Mouse (Mus musculus) neural tube, embryonic 14.5 days (tissue): ENCODE measurements around the gene Vps45. TPM values are rescaled to one million over a fixed set of nuclear protein-coding genes. Genes with fewer than 3 reads are reported as not detected.

Source experiments
- ATAC-seq: fragments of 200-750 bp; cut with Nextera tagmentation; 2 replicates; pipeline ENCODE4 v1.8.0; 2017; ENCODE audit warnings: low read depth, mild to moderate bottlenecking, moderate TSS enrichment, moderate library complexity
- H3K27ac ChIP-seq: fragments of 300-500 bp; sonication (generic); 2 replicates; pipeline ENCODE4 v1.5.1; 2014; ENCODE audit warnings: low read depth, mild to moderate bottlenecking, control low read depth, low read length, moderate library complexity, mixed read lengths
- H3K27me3 ChIP-seq: fragments of 300-500 bp; sonication (generic); 2 replicates; pipeline ENCODE4 v1.6.1; 2014; ENCODE audit warnings: low read length; ENCODE audit not compliant: control insufficient read depth, insufficient read depth
- H3K36me3 ChIP-seq: fragments of 300-500 bp; sonication (generic); 2 replicates; pipeline ENCODE4 v1.6.1; 2014; ENCODE audit warnings: low read length, mixed read lengths; ENCODE audit not compliant: control insufficient read depth, insufficient read depth
- H3K4me1 ChIP-seq: fragments of 300-500 bp; sonication (generic); 2 replicates; pipeline ENCODE4 v1.6.1; 2014; ENCODE audit warnings: low read length; ENCODE audit not compliant: control insufficient read depth, insufficient read depth
- H3K4me2 ChIP-seq: fragments of 300-500 bp; sonication (generic); 2 replicates; pipeline ENCODE4 v1.6.1; 2014; ENCODE audit warnings: mild to moderate bottlenecking, low read depth, low read length, control low read depth
- H3K4me3 ChIP-seq: fragments of 300-500 bp; sonication (generic); 2 replicates; pipeline ENCODE4 v1.5.1; 2014; ENCODE audit warnings: low read depth, low read length, control low read depth, mixed read lengths
- H3K9ac ChIP-seq: fragments of 300-500 bp; sonication (generic); replicated peaks from 2 replicates; pipeline ENCODE4 v1.6.1; 2014; ENCODE audit warnings: low read depth, mild to moderate bottlenecking, control low read depth, low read length, mixed read lengths
- H3K9me3 ChIP-seq: fragments of 300-500 bp; sonication (generic); 2 replicates; pipeline ENCODE4 v1.6.1; 2016; ENCODE audit warnings: low read length; ENCODE audit not compliant: control insufficient read depth
- WGBS: fragments of 180-500 bp; shearing (Covaris S2); extraction: QIAGEN DNeasy Blood & Tissue Kit; methylation state at CpG from one replicate; pipeline ENCODE4 v1.1.7; 2014; 5-methylcytosine and 5-hydroxymethylcytosine counted together
- polyA plus RNA-seq: library from polyadenylated mRNA; unstranded; fragments of >200 nt; fragmentation: Nextera tagmentation; extraction: Ambion mirVana; gene quantifications from 2 replicates; pipeline ENCODE4 v1.2.1, GENCODE M21; 2014

The Vps45 gene
- polyA plus RNA-seq, 1 experiment from 2014 or later, result 45.6 TPM

DNA sequence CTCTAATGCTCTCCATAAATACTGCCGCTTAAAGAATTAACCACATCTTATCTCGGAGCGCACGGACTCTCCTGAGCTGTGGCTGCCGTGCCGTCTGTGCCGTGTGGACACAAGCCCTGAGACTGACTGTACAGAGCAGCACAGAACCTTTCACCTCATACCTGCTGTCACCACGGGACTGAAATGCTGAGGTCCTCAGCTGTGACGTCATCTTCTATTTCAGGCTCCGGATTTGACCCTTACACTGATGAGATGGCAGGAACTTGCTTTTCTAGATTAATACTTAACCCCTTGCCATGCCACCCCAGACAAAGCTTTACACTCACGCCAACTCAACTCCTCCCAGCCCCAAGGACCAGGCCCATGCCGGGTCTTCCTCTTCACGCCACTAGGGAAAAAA, 35.9 kb upstream of the Vps45 start:
- Histone ChIP-seq H3K36me3 (no peaks in the 10 kb centered on the region), H3K9me3 (no peaks in the 10 kb centered on the region), H3K4me1 (no peaks in the 10 kb centered on the region), H3K9ac (no peak overlapping the region), H3K27ac (no peak overlapping the region), H3K4me3 (no peak overlapping the region), H3K27me3 (no peaks in the 10 kb centered on the region), H3K4me2 (no peak overlapping the region)
- ATAC-seq, result no peak
- WGBS, result 85% methylated on average over 13 of the region's 13 CpGs

DNA sequence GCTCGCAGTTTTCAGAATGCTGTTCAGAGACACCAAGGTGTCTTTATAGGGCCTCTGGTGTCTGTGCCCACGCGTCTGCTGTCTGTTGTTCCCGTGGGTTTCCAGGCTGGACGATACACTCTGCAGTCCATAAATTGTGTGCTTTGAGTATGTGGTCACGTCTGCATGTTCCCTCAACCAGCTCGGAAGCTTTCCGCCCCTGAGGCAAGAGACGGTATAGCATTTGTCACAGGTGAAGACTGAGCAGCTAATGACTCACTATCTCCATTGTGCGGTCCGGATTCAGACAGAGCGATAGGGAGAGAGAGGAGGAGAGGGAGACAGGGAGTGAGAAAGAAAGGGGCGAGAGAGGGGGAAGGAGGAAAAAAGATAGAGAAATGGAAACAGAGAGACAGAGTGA, 35.2 kb upstream of the Vps45 start:
- WGBS, result 71% methylated on average over 13 of the region's 13 CpGs
- no peak for ATAC-seq
- Histone ChIP-seq H3K4me2 (no peak overlapping the region), H3K27me3 (no peaks in the 10 kb centered on the region), H3K4me1 (no peaks in the 10 kb centered on the region), H3K9ac (no peak overlapping the region), H3K36me3 (no peaks in the 10 kb centered on the region), H3K9me3 (no peaks in the 10 kb centered on the region), H3K4me3 (no peak overlapping the region), H3K27ac (no peak overlapping the region)

DNA sequence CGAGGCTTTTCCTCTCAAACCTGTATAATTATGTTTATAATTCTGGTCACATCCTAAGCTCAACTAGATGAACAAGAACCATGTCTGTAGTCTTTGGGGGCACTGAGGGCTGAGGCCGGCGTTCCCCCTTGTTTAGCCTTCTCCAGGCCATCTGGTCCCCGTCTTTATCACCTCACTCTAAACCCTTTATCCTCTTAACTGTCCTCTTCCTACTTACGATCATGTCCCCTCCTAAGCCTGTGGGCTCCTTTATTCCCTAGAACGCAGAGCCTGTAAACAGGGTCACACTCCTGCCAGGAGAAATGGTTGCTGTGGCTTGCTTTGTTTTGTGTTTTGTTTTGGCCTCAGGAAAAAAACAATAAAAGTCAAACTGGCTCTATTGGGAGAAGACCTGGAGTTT, 33.7 kb upstream of the Vps45 start:
- Histone ChIP-seq H3K27ac (no peak overlapping the region), H3K4me3 (no peak overlapping the region), H3K4me2 (no peak overlapping the region), H3K36me3 (no peaks in the 10 kb centered on the region), H3K9ac (no peak overlapping the region), H3K9me3 (no peaks in the 10 kb centered on the region), H3K27me3 (no peaks in the 10 kb centered on the region), H3K4me1 (no peaks in the 10 kb centered on the region)
- ATAC-seq, result no peak
- WGBS, result 42% methylated on average over 6 of the region's 6 CpGs

DNA sequence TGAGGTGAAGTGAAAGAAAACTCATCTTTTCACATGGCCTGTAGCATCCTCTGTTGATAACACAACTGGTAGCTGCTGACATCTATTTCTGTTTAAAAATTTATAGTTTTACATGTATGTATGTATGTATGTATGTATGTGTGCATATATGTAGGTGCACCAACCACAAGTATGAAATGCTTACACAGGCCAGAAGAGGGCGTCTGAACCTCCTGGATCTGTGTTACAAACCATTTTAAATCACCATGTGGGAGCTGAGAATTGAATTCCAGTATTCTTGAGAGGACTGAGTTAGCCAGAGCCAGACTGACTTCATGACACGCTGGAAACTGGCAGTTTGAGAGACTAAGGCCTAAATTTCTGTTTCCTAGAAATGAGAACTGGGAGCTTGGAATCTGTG, 32.9 kb upstream of the Vps45 start:
- Histone ChIP-seq H3K4me1 (no peaks in the 10 kb centered on the region), H3K9ac (no peak overlapping the region), H3K4me3 (no peak overlapping the region), H3K27ac (no peak overlapping the region), H3K9me3 (no peaks in the 10 kb centered on the region), H3K4me2 (no peak overlapping the region), H3K27me3 (no peaks in the 10 kb centered on the region), H3K36me3 (no peaks in the 10 kb centered on the region)
- no peak for ATAC-seq
- WGBS, result 78% methylated on average over 2 of the region's 2 CpGs

DNA sequence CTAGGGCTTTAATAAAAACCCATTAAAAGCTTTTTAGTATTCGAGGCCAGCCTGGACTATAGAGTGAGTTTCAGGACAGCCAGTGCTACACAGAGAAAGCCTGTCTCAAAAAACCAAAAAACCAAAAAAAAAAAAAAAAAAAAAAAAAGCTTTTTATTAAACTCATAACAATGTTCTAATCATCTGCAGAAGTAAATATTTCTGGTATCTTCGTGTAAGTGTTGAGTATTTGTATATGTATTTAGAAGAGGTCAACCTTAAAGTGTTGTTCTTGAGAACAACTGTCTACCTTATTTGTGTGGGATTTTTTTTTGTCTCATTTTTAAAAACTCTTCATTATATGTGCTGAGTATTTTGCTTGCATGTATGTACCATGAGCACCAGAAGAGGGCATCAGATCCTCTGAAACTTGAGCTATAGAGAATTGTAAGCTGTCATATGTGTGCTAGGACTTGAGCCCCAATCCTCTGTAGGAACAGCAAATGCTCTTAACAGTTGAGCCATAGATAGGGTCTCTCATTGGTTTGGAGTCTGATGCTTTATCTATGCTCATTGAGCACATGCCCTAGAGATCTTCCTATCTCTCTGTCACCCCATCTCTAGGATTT, 31.7 kb upstream of the Vps45 start:
- WGBS, result 73% methylated on average over 2 of the region's 2 CpGs

DNA sequence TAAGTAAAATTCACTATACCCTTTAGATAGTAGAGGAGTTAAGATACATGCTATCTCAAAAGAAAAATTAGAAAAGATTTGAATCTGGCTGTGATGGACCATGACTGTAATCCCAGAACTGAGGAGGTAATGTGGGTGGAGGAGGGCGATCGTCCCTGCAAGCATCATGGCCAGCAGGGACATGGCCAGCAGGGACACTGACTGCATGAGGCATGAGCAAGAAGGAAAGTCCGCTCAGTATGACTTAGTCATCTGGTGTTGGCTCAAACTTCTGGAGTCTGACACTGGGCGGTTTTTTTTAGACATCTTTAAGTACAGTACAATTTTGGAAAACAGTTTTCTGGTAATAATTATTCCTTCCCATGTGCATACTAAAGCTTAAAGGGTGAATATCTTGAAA, 29.5 kb upstream of the Vps45 start:
- Histone ChIP-seq H3K9ac (no peak overlapping the region), H3K4me2 (no peak overlapping the region), H3K36me3 (no peaks in the 10 kb centered on the region), H3K4me3 (no peak overlapping the region), H3K27ac (no peak overlapping the region), H3K4me1 (no peaks in the 10 kb centered on the region), H3K9me3 (no peaks in the 10 kb centered on the region), H3K27me3 (no peaks in the 10 kb centered on the region)
- WGBS, result 89% methylated on average over 4 of the region's 4 CpGs
- no peak for ATAC-seq

More for the DNA sequence above, 31.7 kb upstream of the Vps45 start:
- Histone ChIP-seq H3K27ac (no peak overlapping the region), H3K4me3 (no peak overlapping the region), H3K9ac (no peak overlapping the region), H3K27me3 (no peaks in the 10 kb centered on the region), H3K4me2 (no peak overlapping the region), H3K4me1 (no peaks in the 10 kb centered on the region), H3K9me3 (no peaks in the 10 kb centered on the region), H3K36me3 (no peaks in the 10 kb centered on the region)
- ATAC-seq, result no peak

DNA sequence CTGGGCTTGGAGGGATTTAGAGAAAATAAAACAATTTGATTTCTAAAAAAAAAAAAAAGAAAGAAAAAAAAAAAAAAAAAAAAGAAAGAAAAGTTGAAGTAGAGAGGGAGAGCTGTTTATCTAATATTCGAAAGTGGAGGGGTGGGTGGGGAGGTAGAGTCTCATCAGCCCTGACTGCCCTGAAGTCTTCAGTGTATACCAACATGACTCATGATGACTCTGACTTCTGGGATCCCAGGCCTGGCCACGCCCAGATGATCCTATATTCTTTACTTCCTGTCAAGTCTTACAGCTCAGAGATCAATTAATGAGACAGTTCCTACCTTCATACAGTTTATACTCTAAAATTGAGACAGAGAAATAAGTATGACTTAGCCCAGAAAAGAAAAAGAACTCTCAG, 29.0 kb upstream of the Vps45 start:
- 72% methylated on average over 2 of the region's 2 CpGs for WGBS
- no peak overlapping the region for H3K4me3 ChIP-seq
- no peak overlapping the region for H3K27ac ChIP-seq
- no peak for ATAC-seq
- no peaks in the 10 kb centered on the region for H3K27me3 ChIP-seq
- no peaks in the 10 kb centered on the region for H3K4me1 ChIP-seq
- no peak overlapping the region for H3K4me2 ChIP-seq
- H3K9ac ChIP-seq, result no peak overlapping the region
- no peaks in the 10 kb centered on the region for H3K36me3 ChIP-seq
- H3K9me3 ChIP-seq, result no peaks in the 10 kb centered on the region

DNA sequence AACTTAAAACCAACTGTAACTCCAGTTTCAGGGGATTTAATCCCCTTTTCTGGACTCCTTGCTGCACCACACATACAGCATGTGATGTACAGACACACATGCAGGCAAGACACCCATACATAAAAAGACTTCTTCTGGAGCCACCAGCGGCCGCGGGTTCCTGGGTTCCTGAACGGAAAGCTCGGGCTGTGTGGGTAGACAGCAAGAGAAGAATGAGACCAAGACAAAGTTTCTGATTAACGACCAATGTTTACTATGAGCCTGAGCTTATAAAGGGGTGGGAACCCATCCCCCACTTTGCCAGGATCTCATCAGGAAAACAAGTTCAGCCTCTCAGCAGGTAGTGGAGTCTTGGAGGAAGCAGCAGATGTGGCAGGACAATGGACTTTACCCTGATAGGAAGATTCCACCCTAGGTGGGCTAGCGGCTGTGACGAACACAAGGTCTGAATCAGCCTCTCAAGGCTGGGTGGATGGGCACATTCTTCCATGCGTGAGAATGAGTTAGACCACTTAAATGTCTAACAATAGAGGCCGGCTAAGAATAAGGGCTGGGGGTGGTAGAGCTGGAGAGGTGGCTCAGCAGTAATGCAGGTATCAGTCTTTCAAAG, 26.0 kb upstream of the Vps45 start:
- no peaks in the 10 kb centered on the region for H3K9me3 ChIP-seq
- no peaks in the 10 kb centered on the region for H3K36me3 ChIP-seq
- H3K9ac ChIP-seq, result no peak overlapping the region
- ATAC-seq, result no peak
- no peak overlapping the region for H3K4me3 ChIP-seq
- no peaks in the 10 kb centered on the region for H3K4me1 ChIP-seq
- H3K27ac ChIP-seq, result no peak overlapping the region
- 82% methylated on average over 10 of the region's 10 CpGs for WGBS
- H3K27me3 ChIP-seq, result no peaks in the 10 kb centered on the region
- H3K4me2 ChIP-seq, result no peak overlapping the region

DNA sequence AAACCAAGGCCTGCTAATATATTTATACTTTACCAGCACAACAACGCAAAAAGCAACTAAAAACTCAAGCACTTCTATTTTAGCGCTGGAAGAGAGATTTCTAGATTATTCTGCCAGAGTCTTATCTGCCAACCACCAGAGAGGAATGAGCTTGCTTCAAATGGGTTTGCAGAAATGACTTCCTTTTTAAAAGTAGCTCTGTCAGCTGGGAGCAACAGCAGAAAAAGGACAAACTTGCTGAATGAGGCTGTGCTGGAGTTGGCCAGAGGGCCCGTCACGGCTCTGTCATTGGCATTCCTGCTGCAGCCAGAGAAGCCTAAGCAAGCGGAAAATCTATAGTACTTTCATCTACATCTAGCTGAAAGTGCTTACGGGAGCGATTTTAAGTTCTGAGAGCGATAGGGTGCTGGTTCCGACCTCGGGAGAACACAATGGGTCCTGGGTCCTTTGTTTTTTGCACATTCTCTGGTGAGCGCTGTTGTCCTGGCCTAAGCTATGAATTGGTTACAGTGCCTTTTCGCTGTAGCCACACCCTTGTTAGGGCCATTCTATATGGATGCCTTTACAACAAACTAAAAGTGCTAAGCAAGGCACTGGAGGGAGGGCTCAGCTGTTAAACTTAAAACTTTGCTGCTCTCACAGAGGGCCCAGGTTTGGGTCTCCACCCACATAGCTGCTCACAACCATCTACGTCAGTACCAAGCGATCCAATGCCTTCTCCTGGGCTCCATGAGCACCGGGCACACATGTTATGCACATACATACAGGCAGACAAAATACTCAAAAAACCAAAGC, 24.6 kb upstream of the Vps45 start:
- WGBS, result 70% methylated on average over 15 of the region's 15 CpGs
- Histone ChIP-seq H3K27me3 (no peaks in the 10 kb centered on the region), H3K4me1 (no peaks in the 10 kb centered on the region), H3K27ac (no peak overlapping the region), H3K9ac (no peak overlapping the region), H3K4me2 (no peak overlapping the region), H3K36me3 (no peaks in the 10 kb centered on the region), H3K4me3 (no peak overlapping the region), H3K9me3 (no peaks in the 10 kb centered on the region)
- no peak for ATAC-seq
